In genomic region chr10:75635019-75635692, GRCm38 (mm10) we compare ENCODE assay signal across 11 mouse cellular contexts. TPM values are rescaled to one million over a fixed set of nuclear protein-coding genes. Genes with fewer than 3 reads are reported as not detected.
A peak's percentile ranks its signal among the peaks of the same experiment; 100 is the strongest.
DNase-seq lines count a peak whose midpoint lies in the region; ATAC-seq lines count a peak whose summit lies in the region.
"Had no signal": no experiment of that assay in that cellular context is flagged by ENCODE, and none has a peak within 500 bp of the region (broad histone marks: within the 10 kb centered on the region; RNA-seq: fewer than 3 reads in every experiment).

No protein-coding gene starts in this region.

- no peak overlapping the region for H3K4me2 ChIP-seq in forebrain, embryonic 14.5 days (ENCODE audit: low read length)
- H3K4me2 ChIP-seq in forebrain, embryonic 11.5 days (ENCODE audit: low read depth, low read length, severe bottlenecking): no peak overlapping the region
- H3K4me2 ChIP-seq: embryonic facial prominence, embryonic 12.5 days; heart, embryonic 11.5 days had no signal

- no peak overlapping the region for H3K27ac ChIP-seq in forebrain, embryonic 14.5 days (ENCODE audit: low read depth, low read length)
- no peak overlapping the region for H3K27ac ChIP-seq in forebrain, embryonic 11.5 days (ENCODE audit: low read depth, low read length)
- H3K27ac ChIP-seq: embryonic facial prominence, embryonic 12.5 days; hindbrain, postnatal 0 days had no signal

- no peaks in the 10 kb centered on the region for H3K27me3 ChIP-seq in forebrain, embryonic 14.5 days (replicated peaks; ENCODE audit: control insufficient read depth, insufficient read depth, low read length)
- H3K27me3 ChIP-seq in forebrain, embryonic 11.5 days (ENCODE audit: control insufficient read depth, insufficient read depth, low read length): no peaks in the 10 kb centered on the region
- H3K27me3 ChIP-seq in megakaryocyte, embryonic 14.5 days (replicated peaks): peaks cover 52% of the 10 kb centered on the region
- H3K27me3 ChIP-seq: embryonic facial prominence, embryonic 12.5 days had no signal

- WGBS in forebrain, embryonic 14.5 days: 67% methylated on average over 14 of the region's 14 CpGs
- WGBS in forebrain, embryonic 11.5 days: 69% methylated on average over 14 of the region's 14 CpGs

- H3K9me3 ChIP-seq in forebrain, embryonic 14.5 days (replicated peaks; ENCODE audit: control insufficient read depth, low read length): no peaks in the 10 kb centered on the region
- H3K9me3 ChIP-seq in forebrain, embryonic 11.5 days (ENCODE audit: control insufficient read depth, low read length): no peaks in the 10 kb centered on the region
- peaks cover 3% of the 10 kb centered on the region for H3K9me3 ChIP-seq in megakaryocyte, embryonic 14.5 days
- H3K9me3 ChIP-seq: embryonic facial prominence, embryonic 12.5 days had no signal

- no peak overlapping the region for H3K4me3 ChIP-seq in forebrain, embryonic 14.5 days (ENCODE audit: low read depth, low read length)
- no peak overlapping the region for H3K4me3 ChIP-seq in forebrain, embryonic 11.5 days (ENCODE audit: low read depth, low read length)
- H3K4me3 ChIP-seq in megakaryocyte, embryonic 14.5 days (replicated peaks): peak overlapping the region; percentile 72
- H3K4me3 ChIP-seq: embryonic facial prominence, embryonic 12.5 days; myocyte had no signal

- H3K36me3 ChIP-seq in forebrain, embryonic 14.5 days (ENCODE audit: control insufficient read depth, insufficient read depth, low read length): no peaks in the 10 kb centered on the region
- H3K36me3 ChIP-seq in forebrain, embryonic 11.5 days (ENCODE audit: control insufficient read depth, insufficient read depth, low read length): no peaks in the 10 kb centered on the region
- no peaks in the 10 kb centered on the region for H3K36me3 ChIP-seq in megakaryocyte, embryonic 14.5 days (replicated peaks; ENCODE audit: low read length)
- H3K36me3 ChIP-seq: embryonic facial prominence, embryonic 12.5 days had no signal

- no peak for DNase-seq in forebrain, embryonic 14.5 days (ENCODE audit: low spot score)
- no peak for DNase-seq in forebrain, embryonic 11.5 days (ENCODE audit: low spot score)
- peak; percentile 58 for DNase-seq in ES-CJ7 (ENCODE audit: low read depth, low spot score)
- DNase-seq in urinary bladder, postnatal 14 days (ENCODE audit: low spot score): no peak

- no peak overlapping the region for H3K9ac ChIP-seq in forebrain, embryonic 14.5 days (ENCODE audit: low read length)
- H3K9ac ChIP-seq in forebrain, embryonic 11.5 days (ENCODE audit: low read length): no peak overlapping the region
- H3K9ac ChIP-seq: embryonic facial prominence, embryonic 12.5 days had no signal

- ATAC-seq in forebrain, embryonic 14.5 days: 0 out of 2 replicates have a peak, but pooled peaks have one; percentile 5
- ATAC-seq in forebrain, embryonic 11.5 days (replicated peaks; ENCODE audit: low FRiP score): no peak; the same call in 1 of the 2 replicates
- ATAC-seq in megakaryocyte, adult 5-6 weeks (ENCODE audit: poor library complexity, severe bottlenecking): no peak
- peak; percentile 5; the same call in 1 of the 2 replicates for ATAC-seq in erythroblast, adult 5-6 weeks (replicated peaks; ENCODE audit: low FRiP score, poor library complexity, severe bottlenecking)

- H3K4me1 ChIP-seq in forebrain, embryonic 14.5 days (ENCODE audit: control insufficient read depth, insufficient read depth, low read length): no peaks in the 10 kb centered on the region
- no peaks in the 10 kb centered on the region for H3K4me1 ChIP-seq in forebrain, embryonic 11.5 days (replicated peaks; ENCODE audit: control insufficient read depth, insufficient read depth, low read length)
- peaks cover 36% of the 10 kb centered on the region for H3K4me1 ChIP-seq in megakaryocyte, embryonic 14.5 days

RNA-seq across cellular contexts. Expression of gene Susd2, which starts 8.7 kb away (rescaled TPM):
- polyA plus RNA-seq in forebrain, embryonic 14.5 days (2014; fragmentation: Nextera tagmentation; extraction: Ambion mirVana): 1.3 TPM in 2 replicates
- 2.0 and 2.3 TPM in 2 replicates for polyA plus RNA-seq in forebrain, embryonic 11.5 days (2014; fragmentation: Nextera tagmentation; extraction: Ambion mirVana)
- 0.17 TPM in 1 of 2 replicates, not detected in the other for polyA plus RNA-seq in megakaryocyte, embryonic 14.5 days (2012; ENCODE audit: insufficient read depth, low replicate concordance)
- 0.16 and 0.48 TPM in 2 replicates for total RNA-seq in megakaryocyte, adult 5-6 weeks (2015)
- 0.33 and 0.49 TPM in 2 replicates for total RNA-seq in megakaryocyte, adult 5-6 weeks (2017)
- total RNA-seq in erythroblast, adult 5-6 weeks (2015; ENCODE audit: low replicate concordance): 1.7 and 5.2 TPM in 2 replicates
- 3.8 and 4.0 TPM in 2 replicates for total RNA-seq in erythroblast, adult 5-6 weeks (2017; ENCODE audit: low replicate concordance)

RNA-seq across cellular contexts. Expression of gene Ggt5, which starts 46.0 kb away (rescaled TPM):
- 1.8 and 2.1 TPM in 2 replicates for polyA plus RNA-seq in forebrain, embryonic 14.5 days (2014; fragmentation: Nextera tagmentation; extraction: Ambion mirVana)
- polyA plus RNA-seq in forebrain, embryonic 11.5 days (2014; fragmentation: Nextera tagmentation; extraction: Ambion mirVana): 0.67 and 1.0 TPM in 2 replicates
- 4.5 and 13.7 TPM in 2 replicates for polyA plus RNA-seq in megakaryocyte, embryonic 14.5 days (2012; ENCODE audit: insufficient read depth, low replicate concordance)
- 2.0 and 2.8 TPM in 2 replicates for total RNA-seq in megakaryocyte, adult 5-6 weeks (2015)
- 2.7 and 16.8 TPM in 2 replicates for total RNA-seq in megakaryocyte, adult 5-6 weeks (2017)
- total RNA-seq in erythroblast, adult 5-6 weeks (2015; ENCODE audit: low replicate concordance): 0.42 and 1.3 TPM in 2 replicates
- 4.9 and 6.6 TPM in 2 replicates for total RNA-seq in erythroblast, adult 5-6 weeks (2017; ENCODE audit: low replicate concordance)

Comparison
In these comparisons a context has a peak if more than half of its experiments do, and no peak if none do; other contexts are left out.
1. ATAC-seq: peak in forebrain, embryonic 14.5 days (single experiment) and erythroblast, adult 5-6 weeks (single experiment); none in forebrain, embryonic 11.5 days (single experiment) and megakaryocyte, adult 5-6 weeks (single experiment).